Mouse (Mus musculus): ENCODE measurements around the gene 9030612E09Rik.

DNA sequence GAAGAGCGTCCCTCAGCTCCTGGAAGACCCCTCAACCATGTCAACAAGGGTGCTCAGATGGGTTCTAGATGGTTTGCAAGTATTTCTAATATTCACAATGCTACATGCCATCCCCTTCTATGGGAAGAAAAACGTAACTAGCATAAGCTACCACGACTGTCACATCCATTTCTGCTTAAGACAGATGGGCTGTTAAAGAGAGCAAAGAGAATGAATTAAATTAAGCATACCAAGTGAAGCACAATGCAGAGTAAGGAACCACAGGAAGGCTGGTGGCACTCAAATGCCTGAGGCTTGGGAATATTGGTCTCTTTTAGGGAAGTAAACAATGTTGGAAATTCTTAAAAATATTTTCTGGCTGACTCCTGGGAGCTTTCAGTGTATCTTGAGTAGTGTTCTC is 45.8 kb upstream of the 9030612E09Rik start:
- TF ChIP-seq CTCF (IDR thresholded peaks at IDR 0.05; ENCODE audit: extremely low read depth, insufficient read length, insufficient replicate concordance, low read depth, low read length) (no peak), POLR2A (IDR thresholded peaks at IDR 0.05; ENCODE audit: low read depth, low read length) (no peak)

All from small intestine, adult 2 months (tissue).